Mouse (Mus musculus): ENCODE results near the gene Cend1. TPM values are rescaled to one million over a fixed set of nuclear protein-coding genes. Genes with fewer than 3 reads are reported as not detected.

Cend1 gene
- polyA plus RNA-seq, 1 experiment from 2014 or later, result not detected

- 90% methylated on average over 15 of the region's 15 CpGs for WGBS (ENCODE audit: missing documents)
These were observed 4.5 kb upstream of the Cend1 start for GRCm38 (mm10) chr7:141433517-141434400.

GRCm38 (mm10) chr7:141432741-141433516 is 3.6 kb upstream of the Cend1 start:
- Histone ChIP-seq H3K36me3 (ENCODE audit: inconsistent target) (peaks cover 37% of the 10 kb centered on the region), H3K79me2 (ENCODE audit: inconsistent target) (peaks cover 35% of the 10 kb centered on the region), H3K27ac (no peak overlapping the region), H3K4me3 (ENCODE audit: inconsistent target) (no peak overlapping the region)
- 89% methylated on average over 5 of the region's 6 CpGs for WGBS (ENCODE audit: missing documents)

More at GRCm38 (mm10) chr7:141433517-141434400, 4.5 kb upstream of the Cend1 start:
- no peak overlapping the region for H3K27ac ChIP-seq
- peaks cover 37% of the 10 kb centered on the region for H3K36me3 ChIP-seq (ENCODE audit: inconsistent target)
- peaks cover 35% of the 10 kb centered on the region for H3K79me2 ChIP-seq (ENCODE audit: inconsistent target)
- peak overlapping the region; percentile 57 for H3K4me3 ChIP-seq (ENCODE audit: inconsistent target)

- Histone ChIP-seq H3K4me3 (ENCODE audit: inconsistent target) (no peak overlapping the region), H3K27ac (no peak overlapping the region), H3K36me3 (ENCODE audit: inconsistent target) (peaks cover 37% of the 10 kb centered on the region), H3K79me2 (ENCODE audit: inconsistent target) (peaks cover 35% of the 10 kb centered on the region)
- WGBS (ENCODE audit: missing documents), result 64% methylated on average over 8 of the region's 8 CpGs
These were observed 2.9 kb upstream of the Cend1 start for GRCm38 (mm10) chr7:141432186-141432611.

DNA sequence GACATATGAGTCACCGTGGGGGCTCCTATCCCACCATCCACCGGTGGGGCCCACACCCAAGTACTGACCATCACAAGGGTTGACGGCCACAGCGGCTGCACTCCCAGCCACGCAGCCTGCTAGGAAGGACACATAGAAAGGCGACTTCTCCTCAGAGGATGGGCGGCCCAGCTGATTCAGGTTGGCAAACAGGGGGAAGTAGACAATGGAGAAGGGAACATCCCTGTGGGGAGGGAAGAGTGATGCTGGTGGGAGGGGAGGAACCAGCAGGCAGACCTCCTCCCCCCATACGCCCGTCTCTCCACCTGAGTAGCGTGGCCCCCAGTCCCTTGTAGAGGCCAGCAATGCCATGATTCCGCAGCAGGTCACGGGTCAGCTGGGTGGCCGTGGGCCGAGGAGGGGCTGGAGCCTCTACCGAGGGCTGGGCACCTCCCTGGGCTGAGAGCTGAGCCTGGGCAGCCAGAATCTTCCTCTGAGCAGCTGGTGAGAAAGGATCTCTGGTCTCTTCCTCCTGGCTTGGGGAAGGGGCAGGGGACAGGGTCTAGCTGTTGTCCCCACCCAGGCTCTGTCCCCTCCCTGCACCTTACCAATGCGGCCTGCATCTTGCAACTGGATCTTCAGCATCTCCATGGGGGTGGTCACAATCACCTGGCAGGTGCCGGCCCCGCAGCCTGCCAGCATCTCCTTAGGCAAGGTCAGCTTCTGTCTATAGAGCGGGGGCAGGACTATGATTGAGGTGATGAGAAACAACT is 2.3 kb upstream of the Cend1 start:
- WGBS (ENCODE audit: missing documents), result 92% methylated on average over 18 of the region's 19 CpGs
- Histone ChIP-seq H3K36me3 (ENCODE audit: inconsistent target) (peaks cover 37% of the 10 kb centered on the region), H3K79me2 (ENCODE audit: inconsistent target) (peaks cover 29% of the 10 kb centered on the region), H3K27ac (no peak overlapping the region), H3K4me3 (ENCODE audit: inconsistent target) (no peak overlapping the region)

GRCm38 (mm10) chr7:141430585-141431240 is 1.4 kb upstream of the Cend1 start:
- 94% methylated on average over 9 of the region's 9 CpGs for WGBS (ENCODE audit: missing documents)
- H3K36me3 ChIP-seq (ENCODE audit: inconsistent target), result peaks cover 37% of the 10 kb centered on the region

GRCm38 (mm10) chr7:141429840-141430584 is 721 bp upstream of the Cend1 start:
- H3K36me3 ChIP-seq (ENCODE audit: inconsistent target), result peaks cover 37% of the 10 kb centered on the region
- WGBS (ENCODE audit: missing documents), result 94% methylated on average over 9 of the region's 9 CpGs
- no peak overlapping the region for H3K4me3 ChIP-seq (ENCODE audit: inconsistent target)
- no peak overlapping the region for H3K27ac ChIP-seq
- H3K79me2 ChIP-seq (ENCODE audit: inconsistent target), result peaks cover 14% of the 10 kb centered on the region

More at GRCm38 (mm10) chr7:141430585-141431240, 1.4 kb upstream of the Cend1 start:
- H3K79me2 ChIP-seq (ENCODE audit: inconsistent target), result peaks cover 20% of the 10 kb centered on the region
- H3K4me3 ChIP-seq (ENCODE audit: inconsistent target), result no peak overlapping the region
- H3K27ac ChIP-seq, result no peak overlapping the region

DNA sequence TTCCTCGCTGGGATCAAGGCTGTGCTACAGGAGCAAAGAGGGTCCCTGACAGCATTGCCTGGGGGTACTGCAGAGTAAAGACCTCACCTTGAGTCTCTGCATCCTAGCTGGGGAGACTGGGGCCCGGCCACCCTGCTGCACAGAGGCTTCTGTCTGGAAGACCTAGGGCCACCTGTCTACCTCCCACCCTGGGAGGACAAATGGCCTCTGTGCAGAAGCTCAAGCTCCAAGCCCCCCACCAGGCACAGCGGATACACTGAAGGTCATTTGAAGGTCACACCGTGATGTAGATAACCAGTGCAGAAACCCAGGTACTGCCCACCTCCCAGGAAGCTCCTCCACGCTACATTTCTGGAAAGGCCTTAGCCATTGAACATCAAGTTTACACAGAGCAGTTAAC is 590 bp downstream of the Cend1 start:
- 90% methylated on average over 5 of the region's 5 CpGs for WGBS (ENCODE audit: missing documents)
- peaks cover 35% of the 10 kb centered on the region for H3K36me3 ChIP-seq (ENCODE audit: inconsistent target)
- no peak overlapping the region for H3K4me3 ChIP-seq (ENCODE audit: inconsistent target)
- peaks cover 1% of the 10 kb centered on the region; the same call in 1 of the 2 replicates for H3K79me2 ChIP-seq (ENCODE audit: inconsistent target)
- no peak overlapping the region for H3K27ac ChIP-seq

DNA sequence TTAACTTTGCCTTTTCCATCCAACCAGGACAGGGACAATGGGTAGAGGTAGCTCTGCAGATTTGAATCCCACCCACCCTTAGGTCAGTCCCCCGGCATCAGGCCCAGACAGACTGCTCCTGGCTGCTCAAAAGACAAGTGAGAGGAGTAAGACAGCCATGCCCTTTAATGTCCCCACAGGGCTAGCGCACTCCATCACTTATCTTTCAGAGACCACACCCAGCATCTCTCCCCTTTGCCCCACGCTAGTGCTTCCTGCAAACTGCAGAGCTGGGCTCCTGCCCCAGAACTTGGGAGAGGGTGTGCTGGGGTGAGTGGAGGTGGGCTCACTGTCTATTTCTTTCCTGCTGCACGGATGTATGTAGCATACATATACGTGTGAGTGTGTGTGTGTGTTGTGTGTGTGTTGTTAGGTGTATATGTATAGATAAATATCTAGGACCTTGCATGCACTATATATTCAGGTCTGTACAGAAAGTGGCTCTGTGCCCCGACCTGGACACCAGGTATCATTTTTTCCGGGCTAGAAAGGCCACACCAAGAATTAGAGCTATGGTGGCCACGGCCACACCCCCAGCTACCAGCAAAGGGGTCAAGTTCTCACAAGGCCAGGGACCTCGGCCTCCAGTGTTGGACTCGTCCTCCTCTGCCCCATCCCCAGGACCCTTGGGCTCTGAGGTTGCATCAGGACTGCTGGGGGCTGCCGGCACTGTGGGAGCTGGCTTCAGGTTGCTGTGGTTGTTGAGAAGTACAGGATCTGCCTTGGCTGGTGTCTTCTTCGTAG is 2.2 kb downstream of the Cend1 start:
- no peak overlapping the region for H3K4me3 ChIP-seq (ENCODE audit: inconsistent target)
- H3K36me3 ChIP-seq (ENCODE audit: inconsistent target), result peaks cover 19% of the 10 kb centered on the region
- H3K27ac ChIP-seq, result no peak overlapping the region
- WGBS (ENCODE audit: missing documents), result 90% methylated on average over 12 of the region's 12 CpGs
- H3K79me2 ChIP-seq (ENCODE audit: inconsistent target), result no peaks in the 10 kb centered on the region

DNA sequence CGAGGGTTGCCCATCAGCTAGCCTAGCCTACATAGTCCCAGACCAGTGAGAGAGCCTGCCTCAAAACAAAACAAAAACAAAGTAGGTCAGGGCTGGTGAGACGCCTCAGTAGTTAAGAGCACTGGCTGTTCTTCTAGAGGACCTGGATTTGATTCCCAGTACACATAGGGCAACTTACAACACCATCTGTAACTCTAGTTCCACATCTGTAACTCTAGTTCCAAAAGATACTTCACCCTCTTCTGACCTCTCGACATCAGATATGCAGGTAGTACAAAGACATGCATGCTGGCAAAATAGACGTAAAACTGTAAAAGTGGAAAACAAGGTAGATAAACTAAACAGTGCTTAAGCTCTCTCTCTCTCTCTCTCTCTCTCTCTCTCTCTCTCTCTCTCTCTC is 5.5 kb downstream of the Cend1 start:
- no peak overlapping the region for H3K4me3 ChIP-seq (ENCODE audit: inconsistent target)
- no peak overlapping the region for H3K27ac ChIP-seq
- WGBS (ENCODE audit: missing documents), result 89% methylated on average over 4 of the region's 4 CpGs
- H3K36me3 ChIP-seq (ENCODE audit: inconsistent target), result no peaks in the 10 kb centered on the region
- no peaks in the 10 kb centered on the region for H3K79me2 ChIP-seq (ENCODE audit: inconsistent target)

- no peaks in the 10 kb centered on the region for H3K79me2 ChIP-seq (ENCODE audit: inconsistent target)
- 96% methylated on average over 9 of the region's 9 CpGs for WGBS (ENCODE audit: missing documents)
- H3K4me3 ChIP-seq (ENCODE audit: inconsistent target), result no peak overlapping the region
- H3K27ac ChIP-seq, result no peak overlapping the region
- H3K36me3 ChIP-seq (ENCODE audit: inconsistent target), result no peaks in the 10 kb centered on the region
These were observed 9.1 kb downstream of the Cend1 start for GRCm38 (mm10) chr7:141420030-141420702.

GRCm38 (mm10) chr7:141418970-141419369 is 10.3 kb downstream of the Cend1 start:
- H3K79me2 ChIP-seq (ENCODE audit: inconsistent target), result no peaks in the 10 kb centered on the region
- 42% methylated on average over 7 of the region's 7 CpGs for WGBS (ENCODE audit: missing documents)

More at GRCm38 (mm10) chr7:141418970-141419369, 10.3 kb downstream of the Cend1 start:
- Histone ChIP-seq H3K27ac (no peak overlapping the region), H3K4me3 (ENCODE audit: inconsistent target) (no peak overlapping the region), H3K36me3 (ENCODE audit: inconsistent target) (no peaks in the 10 kb centered on the region)

All from macrophage (primary cell).